Mouse (Mus musculus) neural tube, embryonic 14.5 days (tissue): ENCODE data around the gene Lrrk2. TPM values are rescaled to one million over a fixed set of nuclear protein-coding genes. Genes with fewer than 3 reads are reported as not detected.

Experiments
- polyA plus RNA-seq: library from polyadenylated mRNA; unstranded; fragments of >200 nt; fragmentation: Nextera tagmentation; extraction: Ambion mirVana; gene quantifications from 2 replicates; pipeline ENCODE4 v1.2.1, GENCODE M21; 2014

The Lrrk2 gene
- polyA plus RNA-seq, 1 experiment from 2014 or later: 2.3 TPM

Other genes with a start within 250 kb of the Lrrk2 start
- gene Slc2a13, start 99.9 kb upstream of the Lrrk2 start, polyA plus RNA-seq: 7.7 and 8.8 TPM in 2 replicates
- not detected in 2 replicates for gene Smgc, start 165.1 kb downstream of the Lrrk2 start, polyA plus RNA-seq